Mouse (Mus musculus) lung, adult 2 months (tissue): Measurements from ENCODE around the gene Gm12185. TPM values are rescaled to one million over a fixed set of nuclear protein-coding genes. Genes with fewer than 3 reads are reported as not detected.

ENCODE experiments used
- DNase-seq: peaks from one replicate; pipeline ENCODE4 v3.0.0; 2022
- H3K4me1 ChIP-seq: fragments of 200-500 bp; 2 replicates; pipeline ENCODE4 v1.6.1; 2011; ENCODE audit warnings: low read length; ENCODE audit not compliant: control insufficient read depth, insufficient read depth
- H3K4me3 ChIP-seq: fragments of 200-500 bp; replicated peaks from 2 replicates; pipeline ENCODE3; 2011; ENCODE audit warnings: low read depth, mild to moderate bottlenecking, control low read depth, low read length; ENCODE audit errors: extremely low read depth
- CTCF ChIP-seq: fragments of 200-500 bp; IDR thresholded peaks from 2 replicates; pipeline ENCODE4 v1.5.1; 2011; ENCODE audit warnings: mild to moderate bottlenecking, low read length, control low read depth; ENCODE audit not compliant: insufficient read depth
- POLR2A ChIP-seq: fragments of 200-500 bp; IDR thresholded peaks from 2 replicates; pipeline ENCODE4 v1.6.1; 2011; ENCODE audit warnings: low read depth, mild to moderate bottlenecking, control low read depth, low read length, borderline replicate concordance; ENCODE audit errors: extremely low read depth
- WGBS: fragments of 180-500 bp; shearing (Covaris S2); methylation state at CpG from one replicate; pipeline ENCODE4 v1.1.7; 2018; 5-methylcytosine and 5-hydroxymethylcytosine counted together
- polyA plus RNA-seq: library from polyadenylated mRNA; depleted of rRNA; stranded (reverse); fragments of >200 nt; gene quantifications from 2 replicates; pipeline ENCODE4 v1.2.3, GENCODE M21; 2012; rRNA removed

Gene Gm12185
- polyA plus RNA-seq, 1 experiment = 0.62 TPM

- Histone ChIP-seq H3K4me1 (peaks cover 12% of the 10 kb centered on the region), H3K4me3 (peak overlapping the region; percentile 26)
- DNase-seq = no peak
- no peak for TF ChIP-seq POLR2A
- TF ChIP-seq CTCF = no peak
- WGBS = 4% methylated on average over 7 of the region's 7 CpGs
Observed at GRCm38 (mm10) chr11:48869380-48870110, 122.5 kb downstream of the Gm12185 start.

GRCm38 (mm10) chr11:48866481-48866880 is 125.5 kb downstream of the Gm12185 start:
- Histone ChIP-seq H3K4me3 (no peak overlapping the region), H3K4me1 (peaks cover 5% of the 10 kb centered on the region; the same call in 1 of the 2 replicates)
- TF ChIP-seq CTCF (no peak), POLR2A (no peak)
- WGBS = 93% methylated on average over 9 of the region's 9 CpGs
- no peak for DNase-seq

- WGBS = 68% methylated on average over 3 of the region's 3 CpGs
- H3K4me1 ChIP-seq = peaks cover 3% of the 10 kb centered on the region; the same call in 1 of the 2 replicates
- DNase-seq = no peak
- no peak overlapping the region for H3K4me3 ChIP-seq
- TF ChIP-seq POLR2A = no peak
- TF ChIP-seq CTCF = no peak
Observed at GRCm38 (mm10) chr11:48863808-48864207, 128.2 kb downstream of the Gm12185 start.

- Histone ChIP-seq H3K4me3 (no peak overlapping the region), H3K4me1 (no peaks in the 10 kb centered on the region)
- no peak for DNase-seq
- 78% methylated on average over 1 of the region's 1 CpGs for WGBS
- no peak for TF ChIP-seq POLR2A
- no peak for TF ChIP-seq CTCF
Observed at GRCm38 (mm10) chr11:48862784-48863319, 129.2 kb downstream of the Gm12185 start.

GRCm38 (mm10) chr11:48859014-48859413 is 133.0 kb downstream of the Gm12185 start:
- DNase-seq = no peak
- Histone ChIP-seq H3K4me3 (no peak overlapping the region), H3K4me1 (peaks cover 4% of the 10 kb centered on the region)
- WGBS = under 1% methylated on average over 6 of the region's 6 CpGs
- TF ChIP-seq CTCF = peak; percentile 55; the same call in 1 of the 2 replicates
- TF ChIP-seq POLR2A = no peak

Other genes starting within 250 kb of the Gm12185 start
- gene Rack1, start 191.9 kb downstream of the Gm12185 start, polyA plus RNA-seq = 1,286 and 1,489 TPM in 2 replicates
- 28.9 and 32.4 TPM in 2 replicates for gene Trim41, start 174.9 kb downstream of the Gm12185 start, polyA plus RNA-seq
- 7.8 and 11.6 TPM in 2 replicates for gene Trim7, start 166.1 kb downstream of the Gm12185 start, polyA plus RNA-seq
- 5.3 TPM in 2 replicates for gene Gm12184, start 165.6 kb downstream of the Gm12185 start, polyA plus RNA-seq
- 7.3 and 11.5 TPM in 2 replicates for gene Irgm1, start 120.5 kb downstream of the Gm12185 start, polyA plus RNA-seq
- gene Gm5431, start 90.0 kb downstream of the Gm12185 start, polyA plus RNA-seq = 0.43 and 0.66 TPM in 2 replicates
- gene Psme2b, start 46.0 kb downstream of the Gm12185 start, polyA plus RNA-seq = 5.3 and 8.4 TPM in 2 replicates
- 0.18 and 0.66 TPM in 2 replicates for gene Olfr56, start 13.3 kb downstream of the Gm12185 start, polyA plus RNA-seq
- gene 9930111J21Rik1, start 12.8 kb downstream of the Gm12185 start, polyA plus RNA-seq = 7.4 and 7.6 TPM in 2 replicates
- gene Tgtp1, start 1.9 kb upstream of the Gm12185 start, polyA plus RNA-seq = 0.68 and 1.7 TPM in 2 replicates
- gene 9930111J21Rik2, start 59.0 kb upstream of the Gm12185 start, polyA plus RNA-seq = 3.6 and 5.3 TPM in 2 replicates
- 10.5 and 17.6 TPM in 2 replicates for gene Tgtp2, start 72.0 kb upstream of the Gm12185 start, polyA plus RNA-seq
- 7.4 and 12.7 TPM in 2 replicates for gene Ifi47, start 84.4 kb upstream of the Gm12185 start, polyA plus RNA-seq
- 0.17 and 0.26 TPM in 2 replicates for gene Olfr1396, start 122.6 kb upstream of the Gm12185 start, polyA plus RNA-seq
- not detected in 2 replicates for gene Olfr1395, start 150.0 kb upstream of the Gm12185 start, polyA plus RNA-seq
- not detected in 2 replicates for gene Olfr1394, start 162.2 kb upstream of the Gm12185 start, polyA plus RNA-seq
- 1.6 and 2.1 TPM in 2 replicates for gene Btnl9, start 194.9 kb upstream of the Gm12185 start, polyA plus RNA-seq
- gene Zfp62, start 211.1 kb upstream of the Gm12185 start, polyA plus RNA-seq = 1.5 and 3.0 TPM in 2 replicates